Mouse (Mus musculus): ENCODE results near the gene Gm21616. TPM values are rescaled to one million over a fixed set of nuclear protein-coding genes. Genes with fewer than 3 reads are reported as not detected.
"Not testable (repeated sequence)": the region's sequence is repeated elsewhere in the genome, so short reads cannot be mapped to it uniquely, and the experiment has no call there.

Gene Gm21616
- not detected in 2 replicates for polyA plus RNA-seq (2014; fragmentation: Nextera tagmentation; extraction: Ambion mirVana)

GRCm38 (mm10) chrX:125435242-125435641 is at the start of gene Gm21616:
Gene Gm21616, plus strand, starts transcription at chrX:125435542.
- WGBS: no CpG with 5 or more reads among the region's 4 CpGs
- H3K4me3 ChIP-seq (ENCODE audit: low read depth, low read length); DNase-seq; H3K9ac ChIP-seq; ATAC-seq (ENCODE audit: insufficient read depth); H3K27me3 ChIP-seq (ENCODE audit: insufficient read depth, low read length); H3K27ac ChIP-seq (ENCODE audit: low read depth); H3K36me3 ChIP-seq (ENCODE audit: insufficient read depth); H3K9me3 ChIP-seq (ENCODE audit: low read depth, low read length); H3K4me2 ChIP-seq; H3K4me1 ChIP-seq (ENCODE audit: insufficient read depth): not testable (repeated sequence)
